Mouse (Mus musculus) embryonic facial prominence, embryonic 10.5 days (tissue): ENCODE data around the gene Inf2. TPM values are rescaled to one million over a fixed set of nuclear protein-coding genes. Genes with fewer than 3 reads are reported as not detected.

Source experiments
- DNase-seq: peaks from one replicate; pipeline ENCODE4 v3.0.0-alpha.2; 2017; ENCODE audit warnings: low spot score
- H3K27ac ChIP-seq: fragments of 300-500 bp; sonication (generic); replicated peaks from 2 replicates; pipeline ENCODE4 v1.5.1; 2016; ENCODE audit warnings: mild to moderate bottlenecking
- H3K27me3 ChIP-seq: fragments of 300-500 bp; sonication (generic); replicated peaks from 2 replicates; pipeline ENCODE4 v1.6.1; 2016; ENCODE audit warnings: low read depth, mild to moderate bottlenecking; ENCODE audit not compliant: poor library complexity, severe bottlenecking
- H3K36me3 ChIP-seq: fragments of 300-500 bp; sonication (generic); replicated peaks from 2 replicates; pipeline ENCODE4 v1.6.1; 2016; ENCODE audit warnings: mild to moderate bottlenecking, moderate library complexity
- H3K4me1 ChIP-seq: fragments of 300-500 bp; sonication (generic); 2 replicates; pipeline ENCODE4 v1.6.1; 2016
- H3K4me3 ChIP-seq: fragments of 300-500 bp; sonication (generic); 2 replicates; pipeline ENCODE4 v1.5.1; 2016; ENCODE audit warnings: mild to moderate bottlenecking, moderate library complexity
- H3K9me3 ChIP-seq: fragments of 300-500 bp; sonication (generic); 2 replicates; pipeline ENCODE4 v1.6.1; 2016; ENCODE audit warnings: mild to moderate bottlenecking
- WGBS: fragments of 180-500 bp; shearing (Covaris S2); methylation state at CpG from one replicate; pipeline ENCODE4 v1.1.7; 2016; 5-methylcytosine and 5-hydroxymethylcytosine counted together
- polyA plus RNA-seq: library from polyadenylated mRNA; unstranded; fragments of >200 nt; fragmentation: Nextera tagmentation; extraction: Ambion mirVana; gene quantifications from 2 replicates; pipeline ENCODE4 v1.2.1, GENCODE M21; 2016

Gene Inf2
- polyA plus RNA-seq, 1 experiment from 2014 or later: 1.5 TPM

- peaks cover 24% of the 10 kb centered on the region for H3K4me1 ChIP-seq
- no peaks in the 10 kb centered on the region for H3K27me3 ChIP-seq
- peak; percentile 66 for DNase-seq
- no peak overlapping the region for H3K4me3 ChIP-seq
- peak overlapping the region; percentile 67 for H3K27ac ChIP-seq
- no peaks in the 10 kb centered on the region for H3K9me3 ChIP-seq
- 61% methylated on average over 20 of the region's 20 CpGs for WGBS
- peaks cover 18% of the 10 kb centered on the region; the same call in 1 of the 2 replicates for H3K36me3 ChIP-seq
These were observed 16.4 kb downstream of the Inf2 start for GRCm38 (mm10) chr12:112604709-112605649.

DNA sequence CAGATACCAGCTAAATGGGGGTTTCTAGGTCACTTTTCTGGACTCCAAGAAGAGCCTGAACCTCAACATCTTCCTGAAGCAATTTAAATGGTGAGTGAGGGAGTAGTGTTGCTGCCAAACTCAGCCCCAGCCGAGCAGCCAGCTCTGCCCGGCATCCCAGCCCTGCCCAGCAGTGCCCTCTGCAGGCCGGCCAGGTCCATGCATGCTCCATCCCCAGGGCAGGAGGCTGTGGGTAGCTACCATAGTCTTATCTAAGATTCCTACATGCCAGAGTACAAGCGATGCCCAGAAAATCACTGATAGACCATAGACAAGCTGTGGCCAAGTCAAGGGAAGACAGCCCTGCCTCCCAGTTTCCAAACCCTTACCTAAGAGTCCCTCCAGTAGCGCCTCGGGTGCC, 17.2 kb downstream of the Inf2 start:
- WGBS: 51% methylated on average over 6 of the region's 6 CpGs
- DNase-seq: peak; percentile 81
- peaks cover 18% of the 10 kb centered on the region; the same call in 1 of the 2 replicates for H3K36me3 ChIP-seq
- no peak overlapping the region for H3K4me3 ChIP-seq
- no peaks in the 10 kb centered on the region for H3K27me3 ChIP-seq
- H3K9me3 ChIP-seq: no peaks in the 10 kb centered on the region
- H3K4me1 ChIP-seq: peaks cover 22% of the 10 kb centered on the region
- no peak overlapping the region for H3K27ac ChIP-seq

DNA sequence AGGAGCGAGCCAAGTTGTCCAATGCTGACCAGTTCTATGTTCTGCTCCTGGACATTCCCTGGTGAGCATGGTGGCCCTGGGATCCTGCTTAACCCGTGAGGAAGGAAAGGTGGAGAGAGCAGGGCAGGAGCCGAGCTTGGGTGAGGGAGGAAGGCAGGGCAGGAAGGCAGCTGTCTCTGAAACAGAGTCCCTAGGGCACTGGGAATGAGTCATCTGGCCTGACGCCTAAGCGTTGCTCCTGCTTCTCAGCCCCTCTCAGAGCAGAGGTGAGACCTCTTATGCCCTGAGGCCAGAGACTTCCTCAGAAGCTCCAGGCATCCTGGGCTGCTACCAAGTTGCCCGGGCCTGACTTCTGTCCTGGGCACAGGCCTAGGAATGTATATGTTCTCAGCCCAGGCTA, 18.4 kb downstream of the Inf2 start:
- no peak overlapping the region for H3K27ac ChIP-seq
- peaks cover 22% of the 10 kb centered on the region for H3K4me1 ChIP-seq
- no peaks in the 10 kb centered on the region for H3K27me3 ChIP-seq
- 68% methylated on average over 6 of the region's 6 CpGs for WGBS
- H3K4me3 ChIP-seq: no peak overlapping the region
- no peak for DNase-seq
- no peaks in the 10 kb centered on the region for H3K9me3 ChIP-seq
- peaks cover 18% of the 10 kb centered on the region; the same call in 1 of the 2 replicates for H3K36me3 ChIP-seq

- Histone ChIP-seq H3K27ac (no peak overlapping the region), H3K27me3 (no peaks in the 10 kb centered on the region), H3K4me1 (peaks cover 15% of the 10 kb centered on the region), H3K36me3 (peaks cover 8% of the 10 kb centered on the region; the same call in 1 of the 2 replicates), H3K4me3 (no peak overlapping the region), H3K9me3 (no peaks in the 10 kb centered on the region)
- DNase-seq: no peak
- 92% methylated on average over 10 of the region's 10 CpGs for WGBS
These were observed 20.4 kb downstream of the Inf2 start for GRCm38 (mm10) chr12:112609031-112609430.

- DNase-seq: no peak
- Histone ChIP-seq H3K27me3 (peaks cover 45% of the 10 kb centered on the region), H3K9me3 (no peaks in the 10 kb centered on the region), H3K36me3 (no peaks in the 10 kb centered on the region), H3K4me3 (no peak overlapping the region), H3K27ac (no peak overlapping the region), H3K4me1 (peaks cover 36% of the 10 kb centered on the region)
- WGBS: 63% methylated on average over 9 of the region's 9 CpGs
These were observed 28.1 kb downstream of the Inf2 start for GRCm38 (mm10) chr12:112616668-112617067.

DNA sequence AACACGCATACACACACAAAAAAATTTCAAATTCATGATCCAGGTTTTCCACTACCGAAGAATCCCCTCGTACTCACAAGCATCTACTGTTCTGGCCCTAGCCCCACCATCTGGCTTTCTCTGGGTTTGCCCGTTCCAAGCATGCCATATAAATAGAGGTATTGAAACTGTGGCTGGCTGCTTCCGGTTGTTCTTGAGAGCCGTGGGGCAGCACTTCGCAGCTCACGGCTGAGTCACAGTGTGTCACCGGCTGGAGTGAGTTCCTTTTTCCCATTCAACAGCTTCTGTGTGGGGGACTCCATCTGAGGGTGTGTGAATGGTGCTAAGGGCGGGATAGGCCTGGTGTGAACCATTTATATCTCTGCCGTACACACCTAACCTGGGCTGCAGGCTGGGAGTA, 28.6 kb downstream of the Inf2 start:
- no peak for DNase-seq
- WGBS: 87% methylated on average over 11 of the region's 11 CpGs
- Histone ChIP-seq H3K27ac (no peak overlapping the region), H3K9me3 (no peaks in the 10 kb centered on the region), H3K36me3 (no peaks in the 10 kb centered on the region), H3K4me3 (no peak overlapping the region), H3K4me1 (peaks cover 36% of the 10 kb centered on the region), H3K27me3 (peaks cover 50% of the 10 kb centered on the region)

DNA sequence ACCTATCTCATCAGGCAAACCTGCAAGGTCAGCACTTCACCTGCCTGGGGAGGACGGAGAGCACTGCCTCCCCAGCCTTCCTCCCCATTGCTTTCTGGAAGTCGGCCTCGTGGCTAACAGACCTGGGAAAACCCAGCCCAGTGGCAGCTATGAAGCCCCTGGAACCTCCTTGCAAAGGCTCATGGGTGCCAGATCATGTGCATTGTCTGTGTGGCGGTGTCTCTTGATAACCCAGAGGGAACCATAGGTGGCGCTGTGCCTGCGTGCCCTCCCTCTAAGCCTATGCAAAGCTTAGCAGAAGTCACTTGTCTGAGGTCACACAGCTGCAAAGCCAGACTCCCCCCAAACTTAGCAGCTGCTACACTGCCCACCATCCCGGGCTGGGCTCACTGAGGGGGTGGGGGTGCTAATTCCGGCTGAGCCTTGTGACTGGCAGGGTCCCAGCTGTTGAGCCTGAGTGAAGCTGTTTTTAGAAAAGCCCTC, 29.4 kb downstream of the Inf2 start:
- Histone ChIP-seq H3K4me1 (peaks cover 42% of the 10 kb centered on the region), H3K9me3 (no peaks in the 10 kb centered on the region), H3K27me3 (peaks cover 57% of the 10 kb centered on the region), H3K36me3 (no peaks in the 10 kb centered on the region), H3K4me3 (no peak overlapping the region), H3K27ac (0 out of 2 replicates have a peak overlapping the region, but pooled peaks have one; percentile 8)
- DNase-seq: peak; percentile 81
- 14% methylated on average over 8 of the region's 8 CpGs for WGBS

GRCm38 (mm10) chr12:112618981-112619685, 30.5 kb downstream of the Inf2 start:
- Histone ChIP-seq H3K4me1 (peaks cover 54% of the 10 kb centered on the region), H3K4me3 (peak overlapping the region; percentile 69), H3K9me3 (no peaks in the 10 kb centered on the region), H3K27me3 (peaks cover 62% of the 10 kb centered on the region), H3K36me3 (no peaks in the 10 kb centered on the region), H3K27ac (peak overlapping the region; percentile 76; the same call in 1 of the 2 replicates)
- 20% methylated on average over 13 of the region's 13 CpGs for WGBS
- DNase-seq: peak; percentile 35

- Histone ChIP-seq H3K9me3 (no peaks in the 10 kb centered on the region), H3K27me3 (peaks cover 62% of the 10 kb centered on the region), H3K27ac (peak within 1 kb of the TSS; percentile 76), H3K4me3 (peak within 1 kb of the TSS; percentile 69), H3K4me1 (peaks cover 61% of the 10 kb centered on the region), H3K36me3 (no peaks in the 10 kb centered on the region)
- under 1% methylated on average over 56 of the region's 56 CpGs for WGBS
- peak; percentile 80 for DNase-seq
These were observed 31.2 kb downstream of the Inf2 start, which contains the start of gene Adssl1 for GRCm38 (mm10) chr12:112619686-112620353. Gene Adssl1, plus strand, starts transcription at chr12:112620045.

DNA sequence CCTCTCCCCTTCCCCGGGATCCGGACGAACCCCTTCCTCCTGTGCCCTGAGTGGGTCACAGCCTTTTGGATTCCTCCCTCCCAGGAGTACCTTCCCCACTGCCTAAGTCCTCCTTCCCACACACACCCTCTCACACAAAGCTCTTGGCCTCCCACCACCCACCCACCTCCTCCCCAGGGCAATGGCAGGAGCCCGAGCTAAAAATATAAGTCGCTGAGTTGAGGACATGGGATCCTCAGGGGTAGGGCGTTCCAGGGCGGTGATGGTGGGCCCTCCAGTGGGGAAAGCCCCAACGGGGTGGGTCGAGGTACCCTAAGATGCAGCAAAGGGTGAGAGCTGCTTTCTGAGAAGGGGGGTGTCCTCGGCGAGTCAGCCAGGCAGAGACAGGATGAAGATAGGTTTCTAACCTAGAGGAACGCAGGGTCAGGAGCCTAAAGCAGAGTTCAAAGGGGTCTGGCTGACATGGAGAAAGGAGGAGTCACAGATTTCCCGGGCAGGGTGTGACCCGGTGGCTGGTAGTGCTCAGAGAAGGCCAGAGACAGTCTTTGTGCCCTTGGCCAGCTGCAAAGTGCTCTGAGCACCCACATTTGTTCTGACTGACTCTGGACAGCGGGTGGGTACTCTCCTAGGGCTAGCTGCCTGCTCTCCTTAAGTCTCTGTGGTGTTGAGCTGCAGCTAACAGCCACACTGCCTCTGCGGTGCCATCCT, 31.9 kb downstream of the Inf2 start:
- Histone ChIP-seq H3K4me1 (peaks cover 61% of the 10 kb centered on the region), H3K27me3 (peaks cover 62% of the 10 kb centered on the region)

GRCm38 (mm10) chr12:112621900-112622299, 33.3 kb downstream of the Inf2 start:
- Histone ChIP-seq H3K27me3 (peaks cover 62% of the 10 kb centered on the region), H3K4me3 (no peak overlapping the region), H3K9me3 (no peaks in the 10 kb centered on the region), H3K4me1 (peaks cover 69% of the 10 kb centered on the region), H3K36me3 (no peaks in the 10 kb centered on the region), H3K27ac (no peak overlapping the region)
- no peak for DNase-seq
- 85% methylated on average over 3 of the region's 3 CpGs for WGBS

More for the DNA sequence above, 31.9 kb downstream of the Inf2 start:
- Histone ChIP-seq H3K36me3 (no peaks in the 10 kb centered on the region), H3K4me3 (peak overlapping the region; percentile 69), H3K9me3 (no peaks in the 10 kb centered on the region), H3K27ac (peak overlapping the region; percentile 76)
- DNase-seq: no peak
- WGBS: 14% methylated on average over 16 of the region's 16 CpGs
